Mouse (Mus musculus) spleen, adult 2 months (tissue): ENCODE measurements around the gene Ctc1.

ENCODE experiments used
- CTCF ChIP-seq: fragments of 200-500 bp; IDR thresholded peaks from 2 replicates; pipeline ENCODE4 v1.5.1; 2011; ENCODE audit warnings: mild to moderate bottlenecking, inconsistent platforms; ENCODE audit not compliant: insufficient read depth, insufficient read length, insufficient replicate concordance; ENCODE audit errors: extremely low read depth
- POLR2A ChIP-seq: fragments of 200-500 bp; IDR thresholded peaks from 2 replicates; pipeline ENCODE4 v1.6.1; 2011; ENCODE audit warnings: low read depth, low read length, inconsistent platforms

DNA sequence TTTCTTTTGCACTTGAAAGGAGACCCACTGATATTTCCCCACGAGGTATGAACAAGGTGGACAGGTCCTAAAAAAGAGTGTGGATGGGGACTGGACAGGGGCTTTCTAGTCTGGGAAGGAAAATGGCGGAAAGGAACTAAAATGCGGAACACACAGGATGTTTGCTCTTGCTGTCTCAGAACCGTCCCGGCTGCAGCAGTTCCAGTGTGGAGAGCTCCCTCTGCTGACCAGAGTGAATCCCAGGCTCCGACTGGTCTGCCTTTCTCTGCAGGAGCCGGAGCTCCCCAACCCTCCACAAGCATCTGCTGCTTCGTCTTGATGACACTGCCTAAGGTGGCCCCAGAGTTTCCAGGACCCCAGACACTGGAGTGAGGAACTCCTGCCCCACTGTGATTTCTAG lies 20.1 kb downstream of the Ctc1 start:
- TF ChIP-seq CTCF (peak; percentile 60; the same call in 1 of the 2 replicates), POLR2A (no peak)
